ENCODE assay signal across 39 mouse cellular contexts in the genomic region with DNA sequence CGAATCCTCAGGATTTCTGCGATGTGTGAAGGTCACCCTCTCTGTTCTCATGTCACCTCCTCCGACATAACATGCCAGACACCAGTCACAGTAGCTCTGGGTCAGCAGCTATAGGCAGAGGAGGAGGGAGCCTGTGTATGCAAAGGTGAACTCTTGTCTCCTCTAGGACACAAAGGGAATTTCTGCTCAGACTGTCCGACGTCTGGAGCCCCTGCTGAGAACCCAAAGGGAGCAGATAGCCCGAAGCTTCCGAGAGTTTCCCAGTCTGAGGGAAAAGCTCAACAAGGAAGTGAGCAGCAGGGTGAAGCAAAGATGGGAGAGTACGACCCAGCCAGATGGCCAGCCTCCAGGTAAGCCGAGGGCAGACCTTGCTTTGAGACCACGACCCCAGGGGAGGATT. TPM values are rescaled to one million over a fixed set of nuclear protein-coding genes. Genes with fewer than 3 reads are reported as not detected.
"Had no signal": no experiment of that assay in that cellular context is flagged by ENCODE, and none has a peak within 500 bp of the region (broad histone marks: within the 10 kb centered on the region; RNA-seq: fewer than 3 reads in every experiment).

No protein-coding gene starts in this region.

- H3K4me2 ChIP-seq: heart, embryonic 11.5 days; hindbrain, embryonic 12.5 days; hindbrain, embryonic 14.5 days; intestine, embryonic 15.5 days; limb, embryonic 13.5 days; limb, embryonic 15.5 days; liver, embryonic 12.5 days had no signal

- H3K4me3 ChIP-seq: hindbrain, embryonic 12.5 days; intestine, embryonic 15.5 days; limb, embryonic 13.5 days; limb, embryonic 15.5 days; liver, embryonic 12.5 days had no signal

- H3K4me1 ChIP-seq: intestine, embryonic 15.5 days; limb, embryonic 13.5 days; limb, embryonic 15.5 days had no signal

- DNase-seq: gastrocnemius, postnatal 14 days; gastrocnemius, postnatal 36 days; heart, adult 18-20 months; heart, postnatal 14 days; kidney, adult 18-20 months; kidney, adult 8-10 months; kidney, postnatal 10 days; kidney, postnatal 4 days; layer of hippocampus, adult 9-11 months; layer of hippocampus, postnatal 36 days; left cerebral cortex, postnatal 4 days had no signal

- H3K36me3 ChIP-seq: liver, embryonic 12.5 days had no signal

- ATAC-seq: hindbrain, embryonic 16.5 days; inflammation-experienced regulatory T-cells, adult 6 months; intestine, embryonic 15.5 days; intestine, postnatal 0 days; liver, embryonic 12.5 days had no signal

- H3K27ac ChIP-seq: hindbrain, embryonic 12.5 days; hindbrain, embryonic 14.5 days; intestine, embryonic 15.5 days; limb, embryonic 13.5 days; limb, embryonic 15.5 days; liver, embryonic 12.5 days; liver, embryonic 14.5 days had no signal

- H3K9ac ChIP-seq: hindbrain, embryonic 12.5 days; hindbrain, embryonic 14.5 days; intestine, embryonic 15.5 days; limb, embryonic 13.5 days; limb, embryonic 15.5 days; liver, embryonic 12.5 days; liver, embryonic 14.5 days had no signal

- H3K9me3 ChIP-seq: hindbrain, embryonic 12.5 days; intestine, embryonic 15.5 days; limb, embryonic 13.5 days; limb, embryonic 15.5 days; liver, embryonic 12.5 days had no signal

- H3K27me3 ChIP-seq: hindbrain, embryonic 12.5 days; intestine, embryonic 15.5 days; limb, embryonic 13.5 days; limb, embryonic 15.5 days; liver, embryonic 12.5 days had no signal

RNA-seq across cellular contexts. Expression of a gene that starts 31.5 kb away (rescaled TPM):
- total RNA-seq: hematopoietic stem cell, adult 5-6 weeks had no signal
- polyA plus RNA-seq: inflammation-experienced regulatory T-cells, adult 6 months had no signal

RNA-seq across cellular contexts. Expression of a gene that starts 48.5 kb away (rescaled TPM):
- total RNA-seq: gastrocnemius, adult 18-20 months; gastrocnemius, adult 8-10 months; gastrocnemius, postnatal 14 days; gastrocnemius, postnatal 36 days; heart, adult 18-20 months; heart, adult 8-10 months; heart, postnatal 14 days; hematopoietic stem cell, adult 5-6 weeks; layer of hippocampus, adult 18-20 months; layer of hippocampus, postnatal 14 days; left cerebral cortex, postnatal 10 days; left cerebral cortex, postnatal 4 days; liver, adult 2 months had no signal
- polyA plus RNA-seq: gonadal fat pad, adult 2 months; heart, embryonic 11.5 days; heart, embryonic 16.5 days; hindbrain, embryonic 12.5 days; hindbrain, embryonic 14.5 days; hindbrain, embryonic 16.5 days; inflammation-experienced regulatory T-cells, adult 6 months; limb, embryonic 11.5 days; limb, embryonic 13.5 days; liver, adult 2 months; liver, embryonic 12.5 days; liver, embryonic 14.5 days; liver, embryonic 16.5 days had no signal

RNA-seq across cellular contexts. Expression of a gene that starts 56.3 kb away (rescaled TPM):
- total RNA-seq: gastrocnemius, adult 18-20 months; gastrocnemius, adult 8-10 months; gastrocnemius, postnatal 14 days; gastrocnemius, postnatal 36 days; heart, adult 18-20 months; heart, adult 8-10 months; heart, postnatal 14 days; hematopoietic stem cell, adult 5-6 weeks; layer of hippocampus, adult 18-20 months; layer of hippocampus, adult 8-10 months; layer of hippocampus, postnatal 14 days; layer of hippocampus, postnatal 36 days; left cerebral cortex, adult 18-20 months; left cerebral cortex, adult 8-10 months; left cerebral cortex, postnatal 10 days; left cerebral cortex, postnatal 25 days; left cerebral cortex, postnatal 4 days; liver, adult 2 months had no signal
- polyA plus RNA-seq: gonadal fat pad, adult 2 months; hindbrain, embryonic 12.5 days; hindbrain, embryonic 14.5 days; hindbrain, embryonic 16.5 days; inflammation-experienced regulatory T-cells, adult 6 months; kidney, embryonic 14.5 days; limb, embryonic 11.5 days; limb, embryonic 13.5 days; limb, embryonic 15.5 days; liver, adult 2 months; liver, embryonic 12.5 days had no signal
